Mouse (Mus musculus): ENCODE data around the gene Nxn.

DNA sequence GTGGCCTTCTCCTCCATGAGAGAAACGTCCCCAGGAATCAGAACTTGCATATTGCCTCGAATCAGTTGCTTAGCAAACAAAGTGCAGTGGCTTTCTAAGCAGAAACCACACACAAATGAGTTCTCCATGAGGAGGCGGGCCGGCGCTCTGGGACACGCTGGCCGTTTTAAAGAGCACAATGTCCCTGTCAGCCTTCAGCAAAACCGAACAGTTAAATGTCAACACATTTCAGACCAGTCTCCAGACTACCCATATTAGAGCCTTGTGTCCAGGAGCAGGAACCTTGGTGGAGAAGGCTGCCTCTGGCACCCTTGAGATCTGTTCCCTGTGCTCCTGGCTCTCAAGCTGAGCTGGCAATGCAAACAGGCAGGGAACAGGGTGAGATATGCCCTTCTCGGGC is 101.7 kb downstream of the Nxn start:
- TF ChIP-seq CTCF (IDR thresholded peaks at IDR 0.05; ENCODE audit: extremely low read depth, insufficient read depth, low read length) (no peak), POLR2A (IDR thresholded peaks at IDR 0.05; ENCODE audit: extremely low read depth, insufficient read depth, low read length) (no peak)

All from cortical plate, adult 2 months (tissue).